24 mouse cellular contexts compared by ENCODE assay signal in the genomic region with DNA sequence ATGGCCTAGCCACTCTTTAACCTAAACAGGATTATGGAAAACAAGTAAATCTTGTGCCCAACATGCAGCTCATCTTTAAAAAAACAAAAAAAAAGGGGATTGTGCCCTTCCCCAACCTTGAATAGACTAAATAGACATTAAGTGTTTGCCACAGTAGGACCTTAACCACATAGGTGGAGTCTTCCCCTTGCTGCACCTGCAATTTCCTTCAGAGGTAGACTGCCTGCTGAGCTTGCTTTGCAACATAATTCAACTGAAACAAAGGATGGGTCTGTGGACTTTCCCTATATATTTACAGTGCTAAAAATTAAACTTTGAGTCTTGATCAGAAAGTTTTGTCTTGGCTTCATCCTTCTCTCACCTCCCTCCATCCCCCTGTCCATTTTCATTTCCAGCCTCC.
DNase-seq lines count a peak whose midpoint lies in the region; ATAC-seq lines count a peak whose summit lies in the region.
"Had no signal": no experiment of that assay in that cellular context is flagged by ENCODE, and none has a peak within 500 bp of the region (broad histone marks: within the 10 kb centered on the region; RNA-seq: fewer than 3 reads in every experiment).

No protein-coding gene starts in this region.

- H3K4me3 ChIP-seq in liver, embryonic 12.5 days: no peak overlapping the region
- H3K4me3 ChIP-seq in forebrain, embryonic 16.5 days (replicated peaks; ENCODE audit: low read length): no peak overlapping the region

- no peaks in the 10 kb centered on the region for H3K9me3 ChIP-seq in liver, embryonic 12.5 days (replicated peaks)
- no peaks in the 10 kb centered on the region for H3K9me3 ChIP-seq in forebrain, embryonic 16.5 days (ENCODE audit: control insufficient read depth, low read length)
- H3K9me3 ChIP-seq: G1E had no signal

- ATAC-seq in liver, embryonic 12.5 days: no peak
- no peak for ATAC-seq in forebrain, embryonic 16.5 days
- ATAC-seq: activated CD4-positive, CD25-positive, alpha-beta regulatory T cell, adult 4 months; CD4-positive, CD25-positive, alpha-beta regulatory T cell, adult 4 months; Patski had no signal

- no peak overlapping the region for H3K9ac ChIP-seq in liver, embryonic 12.5 days
- no peak overlapping the region for H3K9ac ChIP-seq in forebrain, embryonic 16.5 days (replicated peaks; ENCODE audit: low read depth, low read length)

- H3K4me2 ChIP-seq in liver, embryonic 12.5 days: no peak overlapping the region
- H3K4me2 ChIP-seq in forebrain, embryonic 16.5 days (ENCODE audit: low read length): no peak overlapping the region

- no peaks in the 10 kb centered on the region for H3K36me3 ChIP-seq in liver, embryonic 12.5 days
- no peaks in the 10 kb centered on the region for H3K36me3 ChIP-seq in forebrain, embryonic 16.5 days (ENCODE audit: control insufficient read depth, insufficient read depth)
- H3K36me3 ChIP-seq: G1E had no signal

- no peak overlapping the region for H3K27ac ChIP-seq in liver, embryonic 12.5 days
- H3K27ac ChIP-seq in forebrain, embryonic 16.5 days (ENCODE audit: low read length): no peak overlapping the region

- peak; percentile 61 for DNase-seq in ES-CJ7 (ENCODE audit: low read depth, low spot score)
- peak; percentile 79 for DNase-seq in R1 (ENCODE audit: low read depth, low spot score)
- peak; percentile 30 for DNase-seq in ZHBTc4 (ENCODE audit: low read depth, low spot score)
- no peak for DNase-seq in cerebellum, adult 11 months
- DNase-seq: adrenal gland, adult 2 months; adrenal gland, adult 8-10 months; adrenal gland, postnatal 10 days; adrenal gland, postnatal 14 days; adrenal gland, postnatal 25 days; adrenal gland, postnatal 36 days; B cell, adult 2 months; cerebellum, adult 11-12 months; cerebellum, adult 18-20 months; cerebellum, adult 2 months; cerebellum, adult 8-10 months; cerebellum, adult 9-10 months; cerebellum, adult 9-11 months had no signal

- no peaks in the 10 kb centered on the region for H3K4me1 ChIP-seq in liver, embryonic 12.5 days
- H3K4me1 ChIP-seq in forebrain, embryonic 16.5 days (replicated peaks; ENCODE audit: control insufficient read depth, insufficient read depth, low read length): no peaks in the 10 kb centered on the region

- no peaks in the 10 kb centered on the region for H3K27me3 ChIP-seq in liver, embryonic 12.5 days (replicated peaks)
- no peaks in the 10 kb centered on the region for H3K27me3 ChIP-seq in forebrain, embryonic 16.5 days (replicated peaks; ENCODE audit: control insufficient read depth, insufficient read depth, low read length)
- H3K27me3 ChIP-seq: CH12.LX, Patski had no signal
